Mouse (Mus musculus): ENCODE data around the gene Fads6. TPM values are rescaled to one million over a fixed set of nuclear protein-coding genes. Genes with fewer than 3 reads are reported as not detected.

The Fads6 gene
- total and polyA plus RNA-seq, 2 experiments from 2014 or later, result 0.34 to 2.9 TPM

- 37% methylated on average over 6 of the region's 6 CpGs for WGBS
- DNase-seq (ENCODE audit: low spot score), result peak; percentile 61
- no peaks in the 10 kb centered on the region for H3K36me3 ChIP-seq (replicated peaks; ENCODE audit: control insufficient read depth, insufficient read depth, low read length)
- H3K4me2 ChIP-seq (ENCODE audit: low read depth, low read length), result no peak overlapping the region
- H3K27ac ChIP-seq (ENCODE audit: low read depth), result peak overlapping the region; percentile 43; the same call in 1 of the 2 replicates
- H3K4me1 ChIP-seq (ENCODE audit: control insufficient read depth, insufficient read depth), result peaks cover 17% of the 10 kb centered on the region
- no peak overlapping the region for H3K4me3 ChIP-seq (ENCODE audit: low read depth, low read length)
- H3K9ac ChIP-seq (replicated peaks; ENCODE audit: low read depth, low read length), result no peak overlapping the region
- TF ChIP-seq EP300 (IDR thresholded peaks at IDR 0.05; ENCODE audit: low read depth), result no peak
- TF ChIP-seq CTCF (IDR thresholded peaks at IDR 0.05; ENCODE audit: low read depth), result no peak
- ATAC-seq (ENCODE audit: insufficient read depth, low read depth), result peak; percentile 54; the same call in 1 of the 2 replicates
- H3K27me3 ChIP-seq (ENCODE audit: control insufficient read depth, insufficient read depth, low read length), result no peaks in the 10 kb centered on the region
- no peaks in the 10 kb centered on the region for H3K9me3 ChIP-seq (replicated peaks; ENCODE audit: control insufficient read depth, low read length)
These were observed 6.5 kb downstream of the Fads6 start for GRCm38 (mm10) chr11:115290919-115291318.

GRCm38 (mm10) chr11:115290314-115290713 is 7.1 kb downstream of the Fads6 start:
- 79% methylated on average over 1 of the region's 1 CpGs for WGBS
- H3K4me3 ChIP-seq (ENCODE audit: low read depth, low read length), result no peak overlapping the region
- no peaks in the 10 kb centered on the region for H3K36me3 ChIP-seq (replicated peaks; ENCODE audit: control insufficient read depth, insufficient read depth, low read length)
- H3K9ac ChIP-seq (replicated peaks; ENCODE audit: low read depth, low read length), result no peak overlapping the region
- H3K4me1 ChIP-seq (ENCODE audit: control insufficient read depth, insufficient read depth), result peaks cover 17% of the 10 kb centered on the region
- no peaks in the 10 kb centered on the region for H3K9me3 ChIP-seq (replicated peaks; ENCODE audit: control insufficient read depth, low read length)
- H3K4me2 ChIP-seq (ENCODE audit: low read depth, low read length), result no peak overlapping the region
- DNase-seq (ENCODE audit: low spot score), result no peak
- no peak overlapping the region for H3K27ac ChIP-seq (ENCODE audit: low read depth)
- H3K27me3 ChIP-seq (ENCODE audit: control insufficient read depth, insufficient read depth, low read length), result no peaks in the 10 kb centered on the region
- TF ChIP-seq CTCF (IDR thresholded peaks at IDR 0.05; ENCODE audit: low read depth) (no peak), EP300 (IDR thresholded peaks at IDR 0.05; ENCODE audit: low read depth) (no peak)
- no peak for ATAC-seq (ENCODE audit: insufficient read depth, low read depth)

- no peak for TF ChIP-seq CTCF (IDR thresholded peaks at IDR 0.05; ENCODE audit: low read depth)
- no peak for TF ChIP-seq EP300 (IDR thresholded peaks at IDR 0.05; ENCODE audit: low read depth)
- no peaks in the 10 kb centered on the region for H3K9me3 ChIP-seq (replicated peaks; ENCODE audit: control insufficient read depth, low read length)
- no peak overlapping the region for H3K9ac ChIP-seq (replicated peaks; ENCODE audit: low read depth, low read length)
- ATAC-seq (ENCODE audit: insufficient read depth, low read depth) (no peak), DNase-seq (ENCODE audit: low spot score) (no peak)
- H3K4me2 ChIP-seq (ENCODE audit: low read depth, low read length), result no peak overlapping the region
- no peak overlapping the region for H3K4me3 ChIP-seq (ENCODE audit: low read depth, low read length)
- H3K36me3 ChIP-seq (replicated peaks; ENCODE audit: control insufficient read depth, insufficient read depth, low read length), result no peaks in the 10 kb centered on the region
- no peaks in the 10 kb centered on the region for H3K27me3 ChIP-seq (ENCODE audit: control insufficient read depth, insufficient read depth, low read length)
- peaks cover 17% of the 10 kb centered on the region for H3K4me1 ChIP-seq (ENCODE audit: control insufficient read depth, insufficient read depth)
- WGBS, result 59% methylated on average over 8 of the region's 8 CpGs
- H3K27ac ChIP-seq (ENCODE audit: low read depth), result no peak overlapping the region
These were observed 7.6 kb downstream of the Fads6 start for GRCm38 (mm10) chr11:115289885-115290284.

- Histone ChIP-seq H3K4me3 (ENCODE audit: low read depth, low read length) (no peak overlapping the region), H3K9ac (replicated peaks; ENCODE audit: low read depth, low read length) (no peak overlapping the region), H3K36me3 (replicated peaks; ENCODE audit: control insufficient read depth, insufficient read depth, low read length) (no peaks in the 10 kb centered on the region), H3K4me1 (ENCODE audit: control insufficient read depth, insufficient read depth) (peaks cover 17% of the 10 kb centered on the region), H3K27ac (ENCODE audit: low read depth) (no peak overlapping the region), H3K9me3 (replicated peaks; ENCODE audit: control insufficient read depth, low read length) (no peaks in the 10 kb centered on the region), H3K4me2 (ENCODE audit: low read depth, low read length) (no peak overlapping the region), H3K27me3 (ENCODE audit: control insufficient read depth, insufficient read depth, low read length) (no peaks in the 10 kb centered on the region)
- ATAC-seq (ENCODE audit: insufficient read depth, low read depth) (no peak), DNase-seq (ENCODE audit: low spot score) (no peak)
- WGBS, result 70% methylated on average over 2 of the region's 2 CpGs
- TF ChIP-seq EP300 (IDR thresholded peaks at IDR 0.05; ENCODE audit: low read depth) (no peak), CTCF (IDR thresholded peaks at IDR 0.05; ENCODE audit: low read depth) (no peak)
These were observed 9.2 kb downstream of the Fads6 start for GRCm38 (mm10) chr11:115288305-115288704.

GRCm38 (mm10) chr11:115287386-115287785 is 10.1 kb downstream of the Fads6 start:
- ATAC-seq (ENCODE audit: insufficient read depth, low read depth), result no peak
- H3K36me3 ChIP-seq (replicated peaks; ENCODE audit: control insufficient read depth, insufficient read depth, low read length), result no peaks in the 10 kb centered on the region

More at GRCm38 (mm10) chr11:115287386-115287785, 10.1 kb downstream of the Fads6 start:
- DNase-seq (ENCODE audit: low spot score), result no peak
- no peaks in the 10 kb centered on the region for H3K9me3 ChIP-seq (replicated peaks; ENCODE audit: control insufficient read depth, low read length)
- H3K27ac ChIP-seq (ENCODE audit: low read depth), result no peak overlapping the region
- TF ChIP-seq EP300 (IDR thresholded peaks at IDR 0.05; ENCODE audit: low read depth) (no peak), CTCF (IDR thresholded peaks at IDR 0.05; ENCODE audit: low read depth) (no peak)
- 85% methylated on average over 5 of the region's 5 CpGs for WGBS
- H3K4me1 ChIP-seq (ENCODE audit: control insufficient read depth, insufficient read depth), result peaks cover 12% of the 10 kb centered on the region; the same call in 1 of the 2 replicates
- no peak overlapping the region for H3K4me2 ChIP-seq (ENCODE audit: low read depth, low read length)
- H3K4me3 ChIP-seq (ENCODE audit: low read depth, low read length), result no peak overlapping the region
- H3K9ac ChIP-seq (replicated peaks; ENCODE audit: low read depth, low read length), result no peak overlapping the region
- H3K27me3 ChIP-seq (ENCODE audit: control insufficient read depth, insufficient read depth, low read length), result no peaks in the 10 kb centered on the region

All from heart, postnatal 0 days (tissue).